Mouse (Mus musculus) granulocyte monocyte progenitor cell, adult 5-6 weeks (primary cell): ENCODE results near the gene Lsm14a. TPM values are rescaled to one million over a fixed set of nuclear protein-coding genes. Genes with fewer than 3 reads are reported as not detected.
"Not testable (repeated sequence)": the region's sequence is repeated elsewhere in the genome, so short reads cannot be mapped to it uniquely, and the experiment has no call there.

Source experiments
- ATAC-seq: replicated peaks from 2 replicates; pipeline ENCODE4 v1.8.0; 2016; ENCODE audit warnings: mild to moderate bottlenecking, moderate TSS enrichment, inconsistent platforms; ENCODE audit not compliant: poor library complexity, severe bottlenecking
- total RNA-seq, 2 experiments: library from RNA; stranded (forward) in 1 of 2; stranded (reverse) in 1 of 2; fragments of 200-712, 200-1000 nt in 1 of 2; fragments of >200 nt in 1 of 2; fragmentation: Nextera tagmentation in 1 of 2; gene quantifications; 2 replicates each; pipeline ENCODE4 v1.2.3; 2014 to 2017

Lsm14a gene
- total RNA-seq, 2 experiments from 2014 or later: 64.4 to 77.6 TPM

DNA sequence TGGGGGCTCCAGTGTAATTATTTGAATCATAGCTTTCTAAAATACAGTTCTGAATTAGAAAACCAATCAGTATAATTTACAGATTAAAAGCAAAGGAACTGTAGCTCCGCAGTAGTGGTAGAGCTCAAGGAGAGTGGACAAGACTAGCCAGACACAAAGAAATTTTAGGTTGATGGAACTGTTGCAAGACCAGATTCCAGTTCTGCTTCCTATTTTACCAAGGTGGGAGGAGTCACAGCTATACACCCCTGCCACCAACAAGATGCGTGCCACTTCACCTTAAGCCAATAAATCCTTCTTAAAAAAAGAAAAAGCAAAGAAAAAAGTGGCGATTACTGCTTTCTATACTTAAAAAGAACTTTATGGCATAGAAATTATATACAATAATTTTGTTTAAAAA, 12.8 kb downstream of the Lsm14a start:
- peak; percentile 95 for ATAC-seq

DNA sequence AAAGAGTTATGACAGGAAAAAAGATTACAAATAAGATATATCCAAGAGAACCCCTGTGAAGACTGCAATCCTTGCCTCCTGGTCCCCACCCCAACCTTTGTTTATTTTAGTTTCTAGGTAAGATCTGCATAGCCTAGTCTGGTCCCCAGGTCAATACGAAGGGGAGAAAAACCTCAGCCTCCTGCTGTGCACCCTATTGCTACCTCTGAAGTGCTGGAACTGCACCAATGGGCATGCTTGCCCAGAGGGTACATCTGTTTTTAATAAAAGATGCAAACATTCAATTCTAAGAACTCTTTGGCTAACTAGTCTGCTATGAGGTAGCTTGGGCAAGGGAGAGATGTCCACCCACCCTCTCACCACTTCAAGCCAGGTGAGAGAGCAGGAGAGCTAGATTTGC, 19.2 kb downstream of the Lsm14a start:
- no peak for ATAC-seq

DNA sequence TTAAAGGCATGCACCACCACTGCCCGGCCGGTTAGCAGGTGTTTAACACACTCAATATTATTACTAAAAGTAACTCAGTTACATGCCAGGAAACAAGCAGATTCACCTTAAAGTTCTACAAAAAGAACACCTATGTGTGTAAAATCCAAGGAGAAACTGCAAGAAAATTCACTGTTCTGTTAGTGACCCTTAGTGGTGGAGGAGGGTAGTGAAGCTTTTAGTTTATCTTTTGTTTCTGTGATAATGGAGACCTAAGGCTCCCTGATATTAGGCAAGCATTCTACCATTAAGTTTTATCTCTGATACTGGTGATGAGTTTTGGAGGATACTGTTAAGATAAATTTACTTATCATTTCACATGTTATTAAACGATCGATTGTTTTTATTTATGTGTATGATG, 37.5 kb downstream of the Lsm14a start:
- ATAC-seq: no peak; the same call in 1 of the 2 replicates

DNA sequence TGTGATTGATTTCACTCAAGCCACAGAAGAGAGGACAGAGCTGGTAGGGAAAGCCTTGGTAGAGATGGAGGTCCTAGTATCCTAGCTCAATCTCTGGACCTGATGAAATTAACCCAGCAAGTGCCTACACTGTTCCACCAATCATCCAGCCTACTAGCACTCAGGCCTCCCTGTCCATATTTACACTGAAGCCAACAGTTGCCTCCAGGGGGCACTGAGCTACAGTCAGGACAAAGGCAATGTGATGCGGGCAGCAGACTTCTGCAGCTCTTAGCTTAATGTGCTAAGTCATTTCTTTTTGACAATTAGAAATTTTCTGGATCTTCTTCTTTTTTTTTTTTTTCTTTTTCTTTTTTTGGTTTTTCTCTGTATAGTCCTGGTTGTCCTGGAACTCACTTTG, 41.1 kb downstream of the Lsm14a start:
- ATAC-seq: peak; percentile 53

- no peak for ATAC-seq
These were observed 42.9 kb downstream of the Lsm14a start for GRCm38 (mm10) chr7:34350166-34350565.

DNA sequence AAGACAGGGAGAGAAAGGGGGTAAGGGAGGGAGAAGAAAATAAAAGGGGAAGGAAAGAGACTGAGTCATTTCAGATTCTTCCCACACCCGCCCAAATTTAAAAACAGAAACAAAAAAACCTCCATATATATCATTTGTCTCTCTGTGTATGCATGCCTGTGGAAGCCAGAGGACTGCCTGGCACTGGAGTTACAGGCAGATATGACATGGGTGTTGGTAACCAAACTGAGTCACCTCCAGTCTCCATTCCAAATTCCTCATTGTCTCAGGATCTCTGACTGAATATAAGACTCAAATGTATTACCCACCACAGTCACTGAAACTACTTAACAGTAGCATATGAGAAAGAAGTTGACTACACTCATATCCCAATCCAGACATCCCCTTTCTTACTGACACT, 45.1 kb downstream of the Lsm14a start:
- no peak for ATAC-seq

DNA sequence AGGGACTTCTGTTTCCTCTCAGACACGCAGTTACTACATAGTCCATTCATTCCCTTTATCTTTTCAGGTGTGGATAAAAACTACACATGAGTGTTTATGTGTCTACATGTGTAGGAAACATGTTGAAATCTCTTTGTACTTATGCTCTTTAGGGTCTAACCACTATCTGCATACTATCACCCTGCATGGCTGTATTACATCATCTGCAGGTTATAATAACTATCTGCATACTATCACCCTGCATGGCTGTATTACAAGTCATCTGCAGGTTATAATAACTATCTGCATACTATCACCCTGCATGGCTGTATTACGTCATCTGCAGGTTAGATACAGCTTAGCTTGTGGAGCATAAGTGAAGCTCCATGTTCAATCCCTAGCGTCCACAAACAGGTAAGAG, 46.1 kb downstream of the Lsm14a start:
- no peak for ATAC-seq

DNA sequence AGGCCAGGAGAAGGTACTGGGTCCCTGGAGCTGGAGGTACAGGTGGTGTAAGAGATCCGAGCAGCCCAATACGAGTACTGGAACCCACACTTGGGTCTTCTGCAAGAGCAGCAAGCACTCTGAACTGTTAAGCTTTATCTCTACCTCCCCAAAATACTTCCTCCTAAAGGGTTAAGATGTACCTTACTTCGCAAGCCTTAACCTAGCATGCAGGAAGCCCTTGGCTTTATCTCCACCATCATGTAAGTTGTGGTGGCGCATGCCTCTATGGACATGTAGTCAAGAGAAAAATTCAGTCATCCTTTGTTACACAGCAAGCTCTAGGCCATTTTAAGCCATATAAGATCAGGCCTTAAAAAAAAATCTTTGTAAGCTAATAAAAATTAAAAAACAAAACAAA, 46.6 kb downstream of the Lsm14a start:
- no peak for ATAC-seq

DNA sequence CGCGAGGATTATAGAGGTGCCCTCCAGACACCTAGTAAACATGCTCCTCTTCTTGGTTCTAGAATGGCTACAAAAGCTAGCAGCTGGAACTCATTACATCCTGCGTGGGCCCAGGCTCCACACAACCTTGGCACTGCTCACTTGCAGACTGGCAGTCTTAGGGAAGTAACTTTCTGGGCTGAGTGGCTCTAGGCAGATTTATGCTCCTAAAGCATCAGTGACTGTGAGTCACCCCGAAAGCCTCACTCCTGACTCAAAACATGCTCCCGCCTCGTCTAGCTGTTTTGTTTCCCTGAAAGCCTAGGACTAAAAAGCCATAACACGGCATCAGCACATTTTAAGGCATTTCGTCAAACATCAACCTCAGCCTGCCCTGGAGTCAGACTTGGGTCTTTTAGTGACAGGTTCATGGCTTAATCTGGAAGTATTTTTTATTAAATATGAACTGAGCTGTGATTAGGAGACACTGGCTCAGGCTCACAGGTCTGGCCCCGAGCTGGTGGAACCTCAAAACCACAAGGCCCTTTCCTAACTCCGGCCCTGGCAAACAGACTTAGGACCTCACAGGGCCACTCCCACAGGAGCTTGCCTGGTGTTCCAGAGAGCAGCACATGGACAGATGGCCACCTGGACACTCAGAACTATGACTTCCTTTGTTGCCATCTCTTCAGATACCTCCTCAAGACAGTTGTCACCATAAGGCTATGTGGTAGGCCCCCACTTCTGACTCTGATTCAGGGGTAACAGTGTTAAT, 50.9 kb downstream of the Lsm14a start:
- ATAC-seq: no peak

- ATAC-seq: no peak
These were observed 52.3 kb downstream of the Lsm14a start for GRCm38 (mm10) chr7:34340841-34341240.

GRCm38 (mm10) chr7:34339164-34339489, 54.0 kb downstream of the Lsm14a start:
- ATAC-seq: peak; percentile 36

DNA sequence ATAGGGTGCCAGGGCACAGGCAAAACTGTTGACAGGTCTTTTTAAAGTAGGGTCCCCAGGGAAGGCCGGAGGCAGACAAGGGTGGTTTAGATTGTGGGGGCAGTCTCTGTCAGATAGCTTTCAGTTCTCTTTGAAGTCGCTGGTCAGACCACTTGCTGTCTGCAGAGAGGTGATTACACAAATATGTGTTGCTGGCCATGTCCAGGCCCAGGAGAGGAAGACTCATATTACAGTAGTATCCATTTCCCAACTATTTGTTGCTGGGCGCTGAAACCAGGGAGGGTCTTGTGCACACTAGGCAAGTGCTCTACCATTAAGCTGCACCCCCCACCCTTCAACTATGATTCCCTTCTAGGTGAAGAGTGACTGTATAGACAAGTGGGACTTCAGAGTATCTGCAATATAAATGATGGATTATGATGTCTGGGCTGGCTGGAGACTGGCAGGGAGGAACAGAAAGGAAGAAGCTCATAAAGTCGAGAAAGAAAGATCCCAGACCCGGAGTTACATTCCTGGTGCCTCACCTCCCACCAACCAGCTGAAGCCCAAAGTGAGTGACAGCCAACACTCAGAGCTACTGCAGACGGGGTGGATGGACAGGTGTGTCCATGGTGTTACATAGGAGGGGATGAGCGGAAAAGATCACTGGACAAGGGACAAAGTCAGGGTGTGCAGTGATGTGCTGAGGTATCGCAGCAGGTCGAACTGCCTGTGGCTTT, 54.5 kb downstream of the Lsm14a start:
- ATAC-seq: no peak

- no peak for ATAC-seq
These were observed 55.8 kb downstream of the Lsm14a start for GRCm38 (mm10) chr7:34337268-34337667.

DNA sequence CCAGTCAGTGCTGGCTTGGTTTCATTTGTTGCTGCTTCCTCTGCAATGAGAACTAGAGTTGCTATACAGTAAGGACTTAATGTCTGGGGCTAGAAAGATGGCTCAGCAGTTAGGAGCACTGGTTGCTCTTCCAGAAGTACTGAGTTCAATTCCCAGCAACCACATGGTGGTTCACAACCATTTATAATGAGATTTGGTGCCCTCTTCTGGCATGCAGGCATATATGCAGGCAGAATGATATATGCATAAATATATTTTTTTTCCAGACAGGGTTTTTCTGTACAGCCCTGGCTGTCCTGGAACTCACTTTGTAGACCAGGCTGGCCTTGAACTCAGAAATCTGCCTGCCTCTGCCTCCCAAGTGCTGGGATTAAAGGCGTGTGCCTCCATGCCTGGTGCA, 56.6 kb downstream of the Lsm14a start:
- ATAC-seq: not testable (repeated sequence)

- ATAC-seq: no peak
These were observed 65.6 kb downstream of the Lsm14a start for GRCm38 (mm10) chr7:34327493-34327892.

GRCm38 (mm10) chr7:34324857-34325256, 68.3 kb downstream of the Lsm14a start:
- ATAC-seq: no peak

- ATAC-seq: no peak
These were observed 69.1 kb downstream of the Lsm14a start for GRCm38 (mm10) chr7:34324005-34324404.

GRCm38 (mm10) chr7:34323351-34323750, 69.8 kb downstream of the Lsm14a start:
- ATAC-seq: no peak

- no peak for ATAC-seq
These were observed 71.2 kb downstream of the Lsm14a start for GRCm38 (mm10) chr7:34321958-34322357.

DNA sequence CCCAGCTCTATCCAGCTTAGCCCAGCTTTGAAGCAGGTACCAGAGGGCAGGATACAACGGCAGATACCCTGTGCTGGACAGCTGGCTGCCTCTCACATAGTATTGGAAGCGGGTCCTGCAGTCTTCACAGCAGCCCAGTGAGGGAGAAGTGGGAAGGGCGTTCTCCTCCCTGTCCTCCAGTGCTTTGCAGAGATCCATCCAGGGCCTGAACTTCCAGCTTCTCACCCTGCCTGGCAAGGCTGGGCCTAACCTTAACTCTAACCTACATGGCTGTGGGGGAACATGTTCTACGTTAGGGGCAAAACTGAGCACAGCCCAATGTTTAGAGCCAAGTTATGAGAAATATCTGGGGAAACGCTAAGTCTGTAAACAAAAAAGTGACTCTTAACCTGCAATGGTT, 72.0 kb downstream of the Lsm14a start:
- no peak for ATAC-seq

DNA sequence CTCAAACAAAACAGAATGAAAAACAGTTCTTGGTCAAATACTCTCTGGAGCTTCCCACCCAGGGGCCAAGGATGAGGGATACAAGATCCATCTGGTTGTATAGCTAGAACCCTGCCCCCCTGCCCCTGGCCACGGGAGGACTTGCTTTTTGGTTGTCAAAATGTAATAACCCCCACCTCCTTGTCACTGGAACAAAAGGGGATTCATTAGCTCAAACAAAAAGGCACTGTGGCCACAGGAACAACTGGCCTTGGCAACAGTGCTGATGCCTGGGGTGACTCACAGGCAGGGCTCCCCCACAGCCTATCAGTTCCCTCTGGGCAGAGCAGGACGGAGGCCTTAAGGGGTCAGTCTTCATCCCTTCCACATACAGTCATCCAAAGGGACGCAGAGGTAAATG, 73.2 kb downstream of the Lsm14a start:
- ATAC-seq: no peak

GRCm38 (mm10) chr7:34319123-34319522, 74.0 kb downstream of the Lsm14a start:
- ATAC-seq: no peak
